Mouse (Mus musculus): Measurements from ENCODE around the gene Inip. TPM values are rescaled to one million over a fixed set of nuclear protein-coding genes. Genes with fewer than 3 reads are reported as not detected.

Gene Inip
- total and polyA plus RNA-seq, 3 experiments = 24.3 to 67.1 (median 38.5) TPM

- Histone ChIP-seq H3K4me1 (ENCODE audit: control insufficient read depth in 1 of 2, insufficient read depth in 2 of 2) (peaks cover 10 to 54% of the 10 kb centered on the region in 2 experiments), H3K4me2 (ENCODE audit: insufficient read depth, low read depth, poor library complexity, severe bottlenecking) (0 out of 2 replicates have a peak overlapping the region, but pooled peaks have one; percentile 9)
Observed at GRCm38 (mm10) chr4:59844460-59845244, 43.3 kb upstream of the Inip start.

GRCm38 (mm10) chr4:59837659-59838058 lies 36.3 kb upstream of the Inip start:
- H3K9me3 ChIP-seq (replicated peaks; ENCODE audit: low read length) = peaks cover 2% of the 10 kb centered on the region
- no peaks in the 10 kb centered on the region for H3K27me3 ChIP-seq (replicated peaks)
- no peak for DNase-seq (ENCODE audit: extremely low read depth)
- no peak overlapping the region for H3K9ac ChIP-seq (ENCODE audit: insufficient read depth, low read depth)
- no peaks in the 10 kb centered on the region for H3K79me2 ChIP-seq (replicated peaks; ENCODE audit: control insufficient read depth, extremely low read depth, insufficient read depth, poor library complexity, severe bottlenecking)
- no peak overlapping the region for H3K4me3 ChIP-seq (replicated peaks in 1 of 3; ENCODE audit: low read depth in 2 of 3, low read length in 2 of 3, poor library complexity in 1 of 3)
- H3K36me3 ChIP-seq (replicated peaks in 1 of 2; ENCODE audit: control insufficient read depth in 1 of 2, insufficient read depth in 1 of 2, low read length in 1 of 2) = peaks cover 6 to 70% of the 10 kb centered on the region in 2 experiments
- no peak overlapping the region for H3K27ac ChIP-seq (ENCODE audit: insufficient read depth, low read depth)
- H3K4me1 ChIP-seq (ENCODE audit: control insufficient read depth in 1 of 2, insufficient read depth in 2 of 2) = peaks cover 0 to 19% of the 10 kb centered on the region in 2 experiments; a peak in 2 of 4 replicates
- in situ Hi-C loops (cut with MboI; ENCODE audit: low pct_ligation_motif_present, low pct_unique_long_range_greater_than_20kb, low sequenced_read_pairs) = no loop called here
- TF ChIP-seq MXI1 (IDR thresholded peaks at IDR 0.05; ENCODE audit: low read depth, low read length) (no peak), RAD21 (IDR thresholded peaks at IDR 0.05; ENCODE audit: low read depth, low read length) (no peak), ZMIZ1 (IDR thresholded peaks at IDR 0.05; ENCODE audit: low read depth, low read length) (no peak), SIN3A (IDR thresholded peaks at IDR 0.05; ENCODE audit: low read length) (no peak), NRF1 (IDR thresholded peaks at IDR 0.05; ENCODE audit: low read depth, low read length) (no peak), ZNF384 (IDR thresholded peaks at IDR 0.05; ENCODE audit: low read depth, low read length) (no peak), IRF4 (IDR thresholded peaks at IDR 0.05; ENCODE audit: low read depth, low read length) (no peak), USF1 (IDR thresholded peaks at IDR 0.05; ENCODE audit: low read depth, low read length) (no peak), E2F4 (IDR thresholded peaks at IDR 0.05; ENCODE audit: insufficient replicate concordance, low read depth, low read length) (no peak), HCFC1 (IDR thresholded peaks at IDR 0.05; ENCODE audit: low read depth, low read length) (no peak), SMC3 (IDR thresholded peaks at IDR 0.05; ENCODE audit: low read depth, low read length) (no peak), CTCF (conservative IDR thresholded peaks at IDR 0.05 in 1 of 2, IDR thresholded peaks at IDR 0.05 in 1 of 2; ENCODE audit: low read depth in 2 of 2, low read length in 2 of 2) (no peak), MAZ (IDR thresholded peaks at IDR 0.05; ENCODE audit: low read depth, low read length) (no peak), POLR2A (IDR thresholded peaks at IDR 0.05; ENCODE audit: low read depth, low read length) (no peak), JUN (IDR thresholded peaks at IDR 0.05; ENCODE audit: insufficient read depth, low read depth, low read length) (no peak), MAFK (IDR thresholded peaks at IDR 0.05; ENCODE audit: insufficient replicate concordance, low read length) (no peak), EP300 (IDR thresholded peaks at IDR 0.05; ENCODE audit: low read length) (no peak)
- dilution Hi-C loops (cut with MboI; ENCODE audit: extremely low pct_ligation_motif_present, extremely low pct_unique_long_range_greater_than_20kb, low sequenced_read_pairs) = no loop called here
- no peak overlapping the region for H3K4me2 ChIP-seq (ENCODE audit: insufficient read depth, low read depth, poor library complexity, severe bottlenecking)

More at GRCm38 (mm10) chr4:59844460-59845244, 43.3 kb upstream of the Inip start:
- Histone ChIP-seq H3K27ac (ENCODE audit: insufficient read depth, low read depth) (no peak overlapping the region; the same call in 1 of the 2 replicates), H3K4me3 (replicated peaks in 1 of 3; ENCODE audit: low read depth in 2 of 3, low read length in 2 of 3, poor library complexity in 1 of 3) (no peak overlapping the region), H3K79me2 (replicated peaks; ENCODE audit: control insufficient read depth, extremely low read depth, insufficient read depth, poor library complexity, severe bottlenecking) (no peaks in the 10 kb centered on the region), H3K36me3 (replicated peaks in 1 of 2; ENCODE audit: control insufficient read depth in 1 of 2, insufficient read depth in 1 of 2, low read length in 1 of 2) (peaks cover 0 to 67% of the 10 kb centered on the region in 2 experiments), H3K9me3 (replicated peaks; ENCODE audit: low read length) (no peaks in the 10 kb centered on the region), H3K9ac (ENCODE audit: insufficient read depth, low read depth) (no peak overlapping the region), H3K27me3 (replicated peaks) (no peaks in the 10 kb centered on the region)
- DNase-seq (ENCODE audit: extremely low read depth) = no peak
- TF ChIP-seq CHD1 (IDR thresholded peaks at IDR 0.05; ENCODE audit: low read depth, low read length) = no peak
- TF ChIP-seq ETS1 (conservative IDR thresholded peaks at IDR 0.05; ENCODE audit: low read depth, low read length) = 0 out of 2 replicates have a peak, but pooled peaks have one; percentile 10
- TF ChIP-seq BHLHE40 (IDR thresholded peaks at IDR 0.05; ENCODE audit: low read depth, low read length) = peak; percentile 40; the same call in 1 of the 2 replicates
- no peak for TF ChIP-seq SIN3A (IDR thresholded peaks at IDR 0.05; ENCODE audit: low read length)
- in situ Hi-C loops (cut with MboI; ENCODE audit: low pct_ligation_motif_present, low pct_unique_long_range_greater_than_20kb, low sequenced_read_pairs) (loop anchor here (5.0 kb wide), 1 partner anchor 32 kb away; no protein-coding TSS in a partner anchor), dilution Hi-C loops (cut with MboI; ENCODE audit: extremely low pct_ligation_motif_present, extremely low pct_unique_long_range_greater_than_20kb, low sequenced_read_pairs) (no loop called here)
